In genomic region chr12:28675121-28675924, GRCm38 (mm10) we compare ENCODE assay signal across 8 mouse cellular contexts. TPM values are rescaled to one million over a fixed set of nuclear protein-coding genes. Genes with fewer than 3 reads are reported as not detected.
DNase-seq lines count a peak whose midpoint lies in the region; ATAC-seq and TF ChIP-seq lines count a peak whose summit lies in the region.

Adi1 (plus strand) TSS chr12:28675231.

- H3K4me3 ChIP-seq in forebrain, embryonic 10.5 days, result peak within 1 kb of the TSS; percentile 61
- peak within 1 kb of the TSS; percentile 72 for H3K4me3 ChIP-seq in heart, embryonic 15.5 days
- H3K4me3 ChIP-seq in liver, embryonic 14.5 days (ENCODE audit: insufficient read depth in 1 of 2, low read depth in 2 of 2, low read length in 2 of 2), result peak within 1 kb of the TSS; percentile 64 to 67
- H3K4me3 ChIP-seq in neural tube, embryonic 12.5 days, result peak within 1 kb of the TSS; percentile 43

- no peaks in the 10 kb centered on the region for H3K27me3 ChIP-seq in forebrain, embryonic 10.5 days (ENCODE audit: poor library complexity, severe bottlenecking)
- H3K27me3 ChIP-seq in heart, embryonic 15.5 days, result no peaks in the 10 kb centered on the region
- no peaks in the 10 kb centered on the region for H3K27me3 ChIP-seq in liver, embryonic 14.5 days (ENCODE audit: control insufficient read depth, insufficient read depth, low read length)
- H3K27me3 ChIP-seq in neural tube, embryonic 12.5 days (replicated peaks), result no peaks in the 10 kb centered on the region

- TF ChIP-seq EP300 in liver, embryonic 14.5 days (IDR thresholded peaks at IDR 0.05; ENCODE audit: low read depth), result no peak

- WGBS in forebrain, embryonic 10.5 days, result 4% methylated on average over 53 of the region's 53 CpGs
- 3% methylated on average over 53 of the region's 53 CpGs for WGBS in heart, embryonic 15.5 days
- WGBS in liver, embryonic 14.5 days (ENCODE audit: insufficient replicate concordance), result 2% methylated on average over 53 of the region's 53 CpGs
- WGBS in neural tube, embryonic 12.5 days, result 3% methylated on average over 53 of the region's 53 CpGs

- peak; percentile 96 for ATAC-seq in CD4-positive, CD25-positive, alpha-beta regulatory T cell, adult 4 months
- peak; percentile 89 for ATAC-seq in heart, embryonic 15.5 days (replicated peaks; ENCODE audit: insufficient number of reproducible peaks, insufficient read depth, low FRiP score, low read depth)
- peak; percentile 88 for ATAC-seq in liver, embryonic 14.5 days (ENCODE audit: insufficient read depth)
- peak; percentile 96 for ATAC-seq in neural tube, embryonic 12.5 days (ENCODE audit: low FRiP score, low read depth)

- TF ChIP-seq CTCF in liver, embryonic 14.5 days (IDR thresholded peaks at IDR 0.05; ENCODE audit: low read depth), result no peak

- peak; percentile 38 for DNase-seq in c-Kit-negative CD71-positive TER-119-positive erythroid progenitor cells, embryonic 14.5 days (ENCODE audit: low read depth, low spot score)
- DNase-seq in forebrain, embryonic 10.5 days (ENCODE audit: extremely low spot score, low spot score), result peak; percentile 83
- peak; percentile 90 to 94 for DNase-seq in kidney, postnatal 25 days
- DNase-seq in liver, embryonic 14.5 days (ENCODE audit: low read depth in 3 of 3, low spot score in 3 of 3), result peak; percentile 48 to 66 (median 50)
- peak; percentile 83 for DNase-seq in telencephalon, adult 2 months (ENCODE audit: low read depth, low spot score)

- peak within 1 kb of the TSS; percentile 67 for H3K4me2 ChIP-seq in heart, embryonic 15.5 days
- peak within 1 kb of the TSS; percentile 71 for H3K4me2 ChIP-seq in liver, embryonic 14.5 days (ENCODE audit: low read depth)
- peak within 1 kb of the TSS; percentile 61 for H3K4me2 ChIP-seq in neural tube, embryonic 12.5 days (replicated peaks)

- peaks cover 19% of the 10 kb centered on the region for H3K4me1 ChIP-seq in forebrain, embryonic 10.5 days
- H3K4me1 ChIP-seq in heart, embryonic 15.5 days (replicated peaks), result peaks cover 9% of the 10 kb centered on the region
- peaks cover 0 to 13% of the 10 kb centered on the region in 2 experiments; a peak in 3 of 4 replicates for H3K4me1 ChIP-seq in liver, embryonic 14.5 days (replicated peaks; ENCODE audit: control insufficient read depth in 2 of 2, insufficient read depth in 2 of 2, low read length in 1 of 2)
- H3K4me1 ChIP-seq in neural tube, embryonic 12.5 days, result peaks cover 8% of the 10 kb centered on the region

- peaks cover 26% of the 10 kb centered on the region for H3K36me3 ChIP-seq in forebrain, embryonic 10.5 days (replicated peaks)
- H3K36me3 ChIP-seq in heart, embryonic 15.5 days, result peaks cover 7% of the 10 kb centered on the region; the same call in 1 of the 2 replicates
- no peaks in the 10 kb centered on the region for H3K36me3 ChIP-seq in liver, embryonic 14.5 days (replicated peaks; ENCODE audit: control insufficient read depth, insufficient read depth, low read depth)
- H3K36me3 ChIP-seq in neural tube, embryonic 12.5 days, result no peaks in the 10 kb centered on the region

- peak within 1 kb of the TSS; percentile 72 for H3K9ac ChIP-seq in heart, embryonic 15.5 days
- H3K9ac ChIP-seq in liver, embryonic 14.5 days (replicated peaks), result peak within 1 kb of the TSS; percentile 62
- peak within 1 kb of the TSS; percentile 52; the same call in 1 of the 2 replicates for H3K9ac ChIP-seq in neural tube, embryonic 12.5 days

- no peaks in the 10 kb centered on the region; the same call in 1 of the 2 replicates for H3K9me3 ChIP-seq in forebrain, embryonic 10.5 days
- no peaks in the 10 kb centered on the region for H3K9me3 ChIP-seq in heart, embryonic 15.5 days (replicated peaks)
- no peaks in the 10 kb centered on the region for H3K9me3 ChIP-seq in liver, embryonic 14.5 days (ENCODE audit: control insufficient read depth, low read length)
- H3K9me3 ChIP-seq in neural tube, embryonic 12.5 days, result no peaks in the 10 kb centered on the region

- peak within 1 kb of the TSS; percentile 89 for H3K27ac ChIP-seq in forebrain, embryonic 10.5 days
- H3K27ac ChIP-seq in heart, embryonic 15.5 days, result peak within 1 kb of the TSS; percentile 90
- peak within 1 kb of the TSS; percentile 39 for H3K27ac ChIP-seq in liver, embryonic 14.5 days
- peak within 1 kb of the TSS; percentile 28 for H3K27ac ChIP-seq in neural tube, embryonic 12.5 days

RNA-seq across cellular contexts. Expression of gene Adi1, which starts in this region (rescaled TPM):
- polyA plus RNA-seq in CD4-positive, CD25-positive, alpha-beta regulatory T cell, adult 4 months (2017; shearing (Covaris generic)), result 10 to 100 TPM; 34.6 to 37.7 TPM
- 53.4 and 59.2 TPM in 2 replicates for polyA plus RNA-seq in forebrain, embryonic 10.5 days (2016; fragmentation: Nextera tagmentation; extraction: Ambion mirVana)
- 41.1 and 48.7 TPM in 2 replicates for polyA plus RNA-seq in heart, embryonic 15.5 days (2015; fragmentation: Nextera tagmentation; extraction: Ambion mirVana)
- polyA plus RNA-seq in liver, embryonic 14.5 days (2012; rRNA removed), result 13.0 and 17.2 TPM in 2 replicates
- polyA plus RNA-seq in liver, embryonic 14.5 days (2014; fragmentation: Nextera tagmentation; extraction: Ambion mirVana), result 41.0 and 46.2 TPM in 2 replicates
- polyA plus RNA-seq in neural tube, embryonic 12.5 days (2016; fragmentation: Nextera tagmentation; extraction: Ambion mirVana), result 35.1 and 36.7 TPM in 2 replicates

Comparison
In these comparisons a context has a peak if more than half of its experiments do, and no peak if none do; other contexts are left out.
1. Peak in every context shown above with its lines: DNase-seq, ATAC-seq, H3K4me3 ChIP-seq and H3K27ac ChIP-seq.
2. DNase-seq: peak in every context shown above with its lines; median percentile 92 in kidney, postnatal 25 days; 83 in forebrain, embryonic 10.5 days; 83 in telencephalon, adult 2 months; 50 in liver, embryonic 14.5 days; 38 in c-Kit-negative CD71-positive TER-119-positive erythroid progenitor cells, embryonic 14.5 days.
3. H3K27ac ChIP-seq: peak in every context shown above with its lines; median percentile 90 in heart, embryonic 15.5 days; 89 in forebrain, embryonic 10.5 days; 39 in liver, embryonic 14.5 days; 28 in neural tube, embryonic 12.5 days.